Mouse (Mus musculus) liver, adult (tissue): Measurements from ENCODE around the gene Ptpn1.

Experiments
- GATA4 ChIP-seq: IDR thresholded peaks from 2 replicates; pipeline ENCODE4 v1.6.1; 2014; ENCODE audit warnings: mild to moderate bottlenecking, low read length; ENCODE audit not compliant: insufficient replicate concordance

The Ptpn1 gene

DNA sequence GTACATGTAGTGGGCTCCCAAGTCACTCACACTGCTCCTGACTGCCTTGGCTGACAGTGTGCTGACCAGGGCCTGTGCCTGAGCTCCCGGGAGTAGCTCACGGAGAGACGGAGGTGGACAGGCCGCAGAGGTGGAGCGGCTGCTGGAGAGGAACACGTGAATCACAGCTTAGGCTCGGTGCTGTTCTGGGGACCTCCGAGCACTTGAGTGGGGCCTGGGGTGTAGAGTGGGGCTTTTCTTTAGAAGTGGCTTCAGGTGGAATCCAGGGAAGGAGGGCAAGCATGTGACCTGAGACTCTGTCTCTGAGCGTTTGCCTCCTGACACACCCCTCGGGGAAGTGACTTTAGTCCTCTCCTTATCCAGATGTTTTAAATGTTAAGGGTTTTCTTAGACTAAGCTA, 22.0 kb downstream of the Ptpn1 start:
- no peak for TF ChIP-seq GATA4

DNA sequence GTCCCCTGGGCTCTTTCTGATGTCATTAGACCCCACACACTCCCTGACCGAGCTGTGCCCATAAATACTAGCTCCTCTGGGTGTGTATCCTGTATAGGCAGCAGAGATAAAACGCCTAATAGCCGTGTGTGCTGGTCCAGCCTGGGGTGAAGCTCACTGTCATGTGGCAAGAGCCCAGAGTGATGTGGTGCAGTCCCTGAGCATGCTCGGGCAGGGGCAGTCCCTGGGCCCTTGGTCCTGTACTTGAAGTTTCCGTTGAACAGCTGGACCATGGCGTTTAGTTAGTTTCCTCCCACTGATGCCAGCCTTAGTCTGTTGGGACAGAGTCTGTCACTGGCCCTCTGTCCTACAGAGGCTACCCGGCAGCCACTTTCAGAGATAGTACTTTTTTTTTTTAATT, 23.1 kb downstream of the Ptpn1 start:
- TF ChIP-seq GATA4 = no peak

DNA sequence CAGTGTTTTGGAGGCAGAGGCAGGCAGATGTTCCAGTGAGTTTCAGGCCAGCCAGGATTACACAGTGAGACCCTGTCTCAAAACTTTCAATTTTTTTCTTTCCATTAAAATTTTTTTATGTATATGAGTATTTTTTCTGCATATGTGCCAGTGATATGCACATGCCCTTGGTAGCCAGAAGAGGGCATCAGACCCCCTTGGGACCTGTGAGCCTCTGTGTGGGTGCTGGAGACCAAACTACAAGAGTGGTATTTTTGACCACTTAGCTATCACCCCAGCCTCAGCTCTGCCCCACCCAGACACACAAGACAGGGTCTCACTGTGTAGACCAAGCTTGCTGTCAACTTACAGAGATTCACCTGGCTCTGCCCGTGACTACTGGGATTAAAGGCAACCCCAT, 25.7 kb downstream of the Ptpn1 start:
- TF ChIP-seq GATA4 = no peak

DNA sequence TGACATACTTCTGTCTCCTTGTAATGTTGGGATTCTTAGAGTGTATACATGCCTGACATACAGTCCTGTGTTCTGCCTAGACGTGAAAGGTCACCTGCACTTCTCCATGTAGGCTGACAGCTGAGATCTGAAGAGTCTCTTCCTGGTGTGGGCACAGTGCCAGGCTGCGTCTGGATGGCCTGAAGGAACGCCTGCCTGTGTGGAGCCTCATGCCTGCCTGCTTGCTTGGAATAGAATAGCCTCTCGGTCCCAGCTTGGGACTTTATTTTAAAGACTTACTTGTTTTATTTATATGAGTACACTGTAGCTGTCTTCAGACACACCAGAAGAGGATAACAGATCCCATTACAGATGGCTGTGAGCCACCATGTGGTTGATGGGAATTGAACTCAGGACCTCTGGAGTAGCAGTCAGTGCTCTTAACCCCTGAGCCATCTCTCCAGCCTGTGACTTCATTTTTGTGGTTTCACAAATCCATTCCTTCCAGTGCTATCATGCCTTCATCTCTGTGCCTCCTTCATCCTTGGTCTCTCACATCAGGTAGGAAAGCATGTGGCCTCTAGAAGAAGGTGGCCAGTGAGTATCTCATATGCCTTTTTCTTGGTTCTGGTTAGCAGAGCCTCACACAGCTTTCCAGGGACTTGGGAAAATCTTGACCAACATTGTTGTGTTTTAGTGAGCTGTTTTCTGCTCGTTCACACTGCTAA, 26.4 kb downstream of the Ptpn1 start:
- no peak for TF ChIP-seq GATA4

DNA sequence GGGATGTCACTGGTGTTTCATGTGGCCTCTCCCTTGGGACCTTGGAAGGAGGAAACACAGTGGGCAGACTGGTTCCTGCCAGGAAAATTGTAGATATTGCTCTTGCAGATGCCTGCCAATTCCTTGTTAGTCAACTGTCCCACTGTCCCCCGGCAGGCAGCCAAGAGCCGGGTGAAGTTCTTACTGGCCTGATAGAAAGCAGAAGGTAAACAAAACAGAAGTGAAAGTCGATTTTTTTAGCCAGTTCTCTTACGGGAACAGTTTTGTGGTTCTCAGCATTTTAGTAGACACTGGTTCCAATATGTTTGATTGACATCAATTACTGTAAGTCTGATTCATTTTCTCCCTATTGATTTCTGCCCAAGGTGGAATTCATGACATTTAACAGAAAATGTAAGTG, 27.0 kb downstream of the Ptpn1 start:
- peak; percentile 85; the same call in 1 of the 2 replicates for TF ChIP-seq GATA4

DNA sequence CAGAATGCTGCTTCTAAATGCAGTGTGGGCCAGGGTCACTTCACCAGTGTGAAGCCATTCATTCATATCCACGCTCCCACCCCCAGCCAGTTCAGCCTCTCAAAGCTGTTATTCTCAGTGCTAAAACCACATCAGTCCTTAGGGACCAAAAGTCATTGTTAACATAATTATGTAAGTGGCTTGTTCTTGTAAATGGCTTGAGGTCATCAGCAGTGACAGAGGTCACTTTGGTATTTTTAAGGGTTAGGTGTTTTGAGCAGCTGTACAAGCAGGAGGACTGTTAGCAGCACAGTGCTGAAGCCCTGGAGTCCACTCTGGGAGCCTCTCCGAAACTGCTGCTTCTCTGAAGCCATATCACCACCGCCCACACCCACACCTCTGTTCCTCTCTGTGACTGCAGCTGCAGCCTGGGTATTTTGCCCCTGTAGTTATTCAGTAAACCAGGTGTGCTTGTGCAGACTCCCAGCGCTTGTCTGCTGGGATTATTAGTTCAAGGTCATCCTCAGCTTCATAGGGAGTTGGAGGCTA, 27.6 kb downstream of the Ptpn1 start:
- TF ChIP-seq GATA4 = no peak

DNA sequence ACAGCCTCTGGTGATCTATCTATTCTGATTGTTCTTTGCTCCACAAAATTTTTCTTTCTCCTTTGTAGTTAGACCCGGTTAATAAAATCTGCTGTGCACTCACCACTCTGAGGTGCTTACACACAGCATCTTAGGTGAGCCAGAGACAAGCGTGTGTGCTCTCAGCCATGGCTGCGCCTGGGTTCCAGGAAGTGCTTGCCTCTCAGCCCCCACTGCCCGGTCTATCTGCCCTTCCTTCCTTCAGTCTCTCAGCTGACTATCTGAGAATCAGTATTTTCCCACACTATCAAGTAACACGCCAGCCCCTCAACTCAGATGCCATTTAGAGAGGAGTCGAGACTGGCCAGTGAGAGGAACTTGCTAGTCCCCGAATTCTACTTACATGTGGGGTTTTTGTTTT, 28.1 kb downstream of the Ptpn1 start:
- no peak for TF ChIP-seq GATA4

DNA sequence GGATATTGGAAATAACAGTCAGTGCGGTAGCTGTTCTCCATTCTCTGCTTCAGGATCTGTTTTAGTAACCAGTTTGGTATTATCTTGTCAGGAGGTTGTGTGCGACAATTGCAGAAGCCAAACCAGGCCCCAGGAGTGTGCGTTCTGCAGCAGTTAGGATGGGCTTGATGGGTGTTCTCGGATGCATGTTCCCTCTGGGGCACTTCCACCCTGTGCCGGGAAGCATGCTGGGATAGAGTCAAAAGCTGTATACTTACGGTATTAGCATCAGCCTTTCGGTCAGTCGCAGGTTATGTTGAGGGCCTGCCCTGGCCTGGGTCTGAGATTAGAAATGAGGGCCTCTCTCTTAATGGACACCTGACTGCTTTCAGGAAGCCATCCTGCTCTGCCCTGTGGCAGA, 28.7 kb downstream of the Ptpn1 start:
- TF ChIP-seq GATA4 = no peak

DNA sequence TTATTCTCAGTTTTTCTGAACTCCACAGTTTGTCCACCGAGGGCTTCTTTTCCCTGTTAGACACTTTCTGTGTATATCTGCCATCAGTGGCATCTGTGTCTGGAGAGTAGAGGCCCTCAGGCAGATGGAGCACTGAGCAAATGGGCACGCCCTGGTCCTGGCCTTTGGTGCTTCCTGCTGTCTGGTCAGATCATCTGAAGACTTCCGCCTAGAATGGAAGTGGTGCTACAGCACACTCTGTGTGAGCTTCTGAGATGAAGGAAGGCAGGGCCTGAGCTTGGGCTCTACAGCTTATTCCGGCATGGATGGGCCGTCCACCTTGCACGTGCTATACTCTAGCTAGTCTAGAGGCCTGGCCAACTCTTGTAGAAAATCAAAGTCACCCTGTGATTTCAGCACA, 30.5 kb downstream of the Ptpn1 start:
- no peak for TF ChIP-seq GATA4

DNA sequence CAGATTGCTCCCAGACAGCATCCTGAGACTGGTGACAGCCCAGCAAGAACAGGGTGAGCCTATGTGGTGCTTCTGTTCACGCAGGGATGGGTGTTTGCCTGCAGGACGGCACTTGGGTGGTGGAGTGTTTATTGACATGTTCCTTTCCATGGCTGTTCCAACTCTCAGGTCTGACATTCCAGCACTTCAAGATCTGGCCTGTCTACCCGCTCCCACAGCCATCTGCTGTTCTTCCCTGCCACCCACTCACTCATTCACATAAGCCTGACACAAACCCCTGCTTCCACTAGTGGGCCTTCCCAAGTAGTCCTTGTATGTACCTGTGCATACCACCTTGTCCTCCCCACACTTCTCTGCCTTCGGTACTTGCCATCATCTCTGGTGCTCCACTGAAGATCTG, 31.3 kb downstream of the Ptpn1 start:
- TF ChIP-seq GATA4 = no peak

DNA sequence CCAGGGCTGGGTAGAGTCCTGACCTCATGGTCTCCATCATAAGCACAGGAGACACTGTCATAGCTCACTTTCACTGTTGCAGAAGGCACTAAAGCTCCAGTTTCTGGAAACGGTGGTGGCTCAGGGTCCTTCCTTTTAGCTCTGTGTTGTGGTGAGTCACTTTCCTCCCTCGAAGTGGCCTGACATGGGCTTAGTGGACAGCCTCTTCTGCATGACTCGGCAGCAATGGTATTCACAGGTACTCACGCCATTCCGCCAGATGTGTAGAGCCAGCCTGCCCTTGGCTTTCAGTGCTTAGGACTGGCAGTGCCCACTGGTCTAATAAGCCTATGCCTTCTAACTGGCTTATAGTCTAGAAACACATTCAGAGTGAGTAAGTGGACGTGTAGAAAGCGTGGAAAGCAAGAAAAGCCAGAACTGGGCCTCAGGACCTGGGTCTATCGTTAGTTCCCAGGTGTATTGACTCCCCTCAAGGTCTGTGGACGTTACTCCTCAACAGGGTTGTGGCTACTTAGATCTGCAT, 32.0 kb downstream of the Ptpn1 start:
- no peak for TF ChIP-seq GATA4

DNA sequence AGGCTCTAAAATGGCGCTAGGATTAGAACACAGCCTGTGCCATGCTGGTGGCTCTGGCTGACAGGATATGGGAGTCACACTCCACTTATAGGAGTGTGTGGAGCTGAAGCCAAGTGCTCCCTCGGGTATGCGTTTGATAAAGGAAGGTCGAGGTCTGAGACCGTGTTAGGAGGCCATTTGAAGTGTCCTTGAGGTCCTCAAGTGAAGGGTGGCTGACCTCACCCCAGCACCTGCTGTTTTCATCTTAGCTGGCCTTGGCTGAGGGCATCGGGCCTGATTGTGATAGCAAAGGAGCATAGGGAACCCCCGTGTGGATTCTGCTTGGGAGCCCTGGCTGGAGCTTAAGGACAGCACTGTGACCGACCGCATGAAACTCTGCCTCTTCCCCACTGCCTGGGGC, 32.5 kb downstream of the Ptpn1 start:
- TF ChIP-seq GATA4 = no peak

DNA sequence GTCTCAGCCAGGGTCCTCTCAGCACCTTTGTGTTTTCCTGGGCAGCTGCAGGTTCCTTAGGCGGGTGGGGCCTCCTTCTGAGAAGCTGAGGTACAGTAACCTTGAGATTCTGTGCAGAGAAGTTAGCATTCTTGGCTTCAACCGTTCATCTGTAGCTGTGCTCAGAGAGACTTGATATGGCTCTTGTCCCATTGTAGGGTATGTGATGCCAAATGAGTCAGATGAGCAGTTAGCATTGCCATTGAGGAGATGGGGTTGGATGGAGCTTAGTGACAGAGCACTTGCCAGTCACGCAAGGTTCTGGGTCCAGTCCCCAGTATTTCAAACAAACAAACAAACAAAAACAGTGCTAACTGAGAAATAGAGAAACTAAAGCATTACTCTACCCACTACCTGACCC, 34.1 kb downstream of the Ptpn1 start:
- no peak for TF ChIP-seq GATA4

DNA sequence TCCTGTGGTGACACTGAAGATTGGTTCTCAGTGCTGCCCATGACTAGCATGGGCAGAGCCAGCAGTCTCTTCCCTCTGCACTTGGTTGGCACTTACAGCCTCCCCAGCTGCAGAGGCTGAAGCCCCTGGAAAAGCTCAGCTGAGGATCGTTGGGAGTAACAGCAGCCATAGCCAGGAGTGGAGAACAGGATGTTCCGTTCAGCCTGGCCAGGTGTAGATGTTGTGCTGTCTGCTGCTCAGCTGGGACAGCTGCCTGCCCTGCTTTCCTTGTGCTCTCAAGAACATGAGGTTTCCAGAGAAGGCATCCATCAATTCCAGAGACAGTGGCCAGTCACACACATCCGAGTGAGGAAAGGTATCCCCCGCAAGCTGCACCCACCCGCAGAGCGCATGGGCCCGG, 36.6 kb downstream of the Ptpn1 start:
- TF ChIP-seq GATA4 = no peak

DNA sequence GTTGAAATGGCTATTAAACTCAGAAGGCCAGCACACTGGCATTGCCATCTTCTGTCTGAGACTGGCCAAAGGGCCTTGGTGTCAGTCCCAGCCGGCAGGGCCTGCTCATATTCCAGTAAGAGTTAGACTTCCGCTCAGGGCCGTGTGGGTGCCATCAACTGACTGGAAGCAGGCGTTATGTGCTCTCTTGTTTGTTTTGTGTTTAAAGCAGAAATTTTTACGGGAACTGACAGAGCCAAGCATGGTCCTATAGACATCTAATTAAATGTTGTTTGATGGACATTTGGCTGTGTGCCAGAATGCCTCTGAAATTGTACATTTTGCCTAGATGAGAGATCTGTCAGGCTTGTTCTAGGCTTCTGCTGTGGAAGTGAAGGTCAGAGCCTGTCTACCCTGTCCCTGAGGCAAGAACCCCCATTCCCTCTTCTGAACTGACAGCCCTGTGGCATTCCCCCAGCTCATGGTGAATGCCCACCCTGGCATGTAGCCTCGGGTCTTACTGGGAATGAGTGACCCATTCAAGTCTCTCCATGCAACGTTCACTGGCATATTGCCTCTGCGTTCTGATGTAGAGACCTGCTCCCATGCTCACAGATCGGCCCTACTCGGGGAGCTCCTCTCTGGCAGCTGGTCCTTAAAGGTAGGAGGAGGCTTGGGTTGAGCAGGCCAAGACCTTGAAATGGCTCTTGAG, 38.1 kb downstream of the Ptpn1 start:
- TF ChIP-seq GATA4 = no peak

DNA sequence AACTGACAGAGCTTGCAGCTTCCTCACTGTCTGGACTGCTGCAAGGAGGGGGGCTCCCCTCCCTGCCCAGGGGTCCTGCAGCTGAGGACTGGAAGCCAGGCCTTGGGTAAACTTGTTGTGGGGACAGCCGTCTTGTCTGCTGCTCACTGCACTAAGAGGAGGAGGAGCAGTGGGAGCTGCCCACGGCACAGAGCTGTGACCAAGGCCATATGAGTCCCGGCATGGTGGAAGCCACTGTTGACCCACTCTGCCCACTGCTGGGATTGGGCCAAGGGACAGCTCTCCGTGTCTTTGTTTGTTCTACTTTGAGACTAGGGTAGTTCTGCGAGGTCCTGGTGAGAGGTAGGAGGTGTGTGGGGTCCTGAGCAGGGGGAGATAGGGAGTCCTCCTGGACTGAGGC, 40.3 kb downstream of the Ptpn1 start:
- TF ChIP-seq GATA4 = no peak

DNA sequence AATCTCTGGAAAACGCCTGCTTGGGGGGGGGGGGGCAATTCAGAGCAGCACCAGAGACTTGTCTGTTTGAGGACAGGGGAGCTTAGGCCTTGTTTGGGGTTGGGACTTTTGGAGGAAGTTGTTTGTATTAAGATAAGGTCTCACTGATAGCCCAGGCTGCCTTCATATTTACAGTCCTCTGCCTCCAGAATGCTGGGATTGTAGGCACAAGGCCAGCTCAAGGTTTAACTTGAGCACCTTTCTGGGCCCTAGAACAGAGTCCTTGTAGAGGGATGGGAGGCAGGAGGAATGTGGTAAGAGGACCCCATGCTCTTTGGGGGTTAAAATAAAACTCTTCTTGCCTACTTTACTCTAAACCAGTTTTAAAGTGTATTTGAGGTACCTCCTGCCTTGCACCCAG, 41.0 kb downstream of the Ptpn1 start:
- no peak for TF ChIP-seq GATA4

DNA sequence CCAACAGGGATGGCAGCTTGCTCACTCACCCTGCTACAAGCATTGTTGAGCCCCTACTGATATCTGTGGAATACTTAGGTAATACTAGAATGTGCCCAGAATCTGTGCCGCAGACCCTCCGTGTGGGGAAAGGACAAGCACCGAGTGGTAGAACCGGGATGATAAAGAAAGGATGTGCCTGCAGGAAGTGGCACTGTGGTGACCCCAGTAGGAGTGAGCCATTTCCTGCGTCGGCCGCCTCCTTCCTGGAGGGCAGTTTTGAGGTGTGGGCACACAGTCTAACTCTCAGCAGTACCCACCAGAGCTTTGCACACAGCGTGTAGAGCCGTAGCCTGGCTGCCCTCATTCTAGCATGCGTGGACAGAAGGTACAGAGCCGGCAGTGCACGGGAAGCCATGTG, 43.9 kb downstream of the Ptpn1 start:
- TF ChIP-seq GATA4 = no peak
